Mouse (Mus musculus): ENCODE measurements around the gene Tfap4. TPM values are rescaled to one million over a fixed set of nuclear protein-coding genes. Genes with fewer than 3 reads are reported as not detected.

Tfap4 gene
- polyA plus RNA-seq, 1 experiment: 19.0 TPM

- H3K4me3 ChIP-seq (ENCODE audit: insufficient read depth, poor library complexity, severe bottlenecking): no peak overlapping the region
- no peaks in the 10 kb centered on the region for H3K27me3 ChIP-seq (ENCODE audit: control insufficient read depth, insufficient read depth, insufficient read length)
- TF ChIP-seq FOSL1 (IDR thresholded peaks at IDR 0.05; ENCODE audit: insufficient read depth, low read length, poor library complexity, severe bottlenecking) (no peak), MAX (IDR thresholded peaks at IDR 0.05) (peak; percentile 16)
- peaks cover 52% of the 10 kb centered on the region for H3K36me3 ChIP-seq (ENCODE audit: control insufficient read depth, insufficient read depth)
- H3K79me3 ChIP-seq (ENCODE audit: low read depth): peaks cover 46% of the 10 kb centered on the region
- H3ac ChIP-seq (ENCODE audit: control insufficient read depth, insufficient read length, low read depth): peak overlapping the region; percentile 45
- peaks cover 67% of the 10 kb centered on the region for H3K79me2 ChIP-seq (ENCODE audit: control insufficient read depth, insufficient read depth)
These were observed 6.7 kb downstream of the Tfap4 start for GRCm38 (mm10) chr16:4552829-4553550.

- no peak for TF ChIP-seq MYOD1 (IDR thresholded peaks at IDR 0.05; ENCODE audit: control insufficient read depth, insufficient read length, low read depth)
- no peak for TF ChIP-seq MYOG (IDR thresholded peaks at IDR 0.05; ENCODE audit: control insufficient read depth, extremely low read depth, insufficient read length)
- no peak for TF ChIP-seq FOSL1 (IDR thresholded peaks at IDR 0.05; ENCODE audit: insufficient read depth, low read length, poor library complexity, severe bottlenecking)
- TF ChIP-seq USF1 (IDR thresholded peaks at IDR 0.05; ENCODE audit: low read depth): no peak
- no peak for TF ChIP-seq CTCF (IDR thresholded peaks at IDR 0.05; ENCODE audit: control insufficient read depth, insufficient read depth, insufficient read length)
- TF ChIP-seq MAX (IDR thresholded peaks at IDR 0.05): no peak
- TF ChIP-seq CEBPB (IDR thresholded peaks at IDR 0.05; ENCODE audit: low read depth): no peak
- H3K27me3 ChIP-seq (ENCODE audit: control insufficient read depth, insufficient read depth, insufficient read length): no peaks in the 10 kb centered on the region
- H3ac ChIP-seq (ENCODE audit: control insufficient read depth, insufficient read length, low read depth): no peak overlapping the region
- no peak overlapping the region for H3K4me3 ChIP-seq (ENCODE audit: insufficient read depth, poor library complexity, severe bottlenecking)
- H3K36me3 ChIP-seq (ENCODE audit: control insufficient read depth, insufficient read depth): peaks cover 53% of the 10 kb centered on the region
- peaks cover 38% of the 10 kb centered on the region for H3K79me3 ChIP-seq (ENCODE audit: low read depth)
- peaks cover 56% of the 10 kb centered on the region for H3K79me2 ChIP-seq (ENCODE audit: control insufficient read depth, insufficient read depth)
These were observed 7.8 kb downstream of the Tfap4 start for GRCm38 (mm10) chr16:4551885-4552284.

- H3K36me3 ChIP-seq (ENCODE audit: control insufficient read depth, insufficient read depth): peaks cover 57% of the 10 kb centered on the region
- peaks cover 30% of the 10 kb centered on the region for H3K79me3 ChIP-seq (ENCODE audit: low read depth)
- no peak overlapping the region for H3ac ChIP-seq (ENCODE audit: control insufficient read depth, insufficient read length, low read depth)
- H3K79me2 ChIP-seq (ENCODE audit: control insufficient read depth, insufficient read depth): peaks cover 48% of the 10 kb centered on the region
- TF ChIP-seq FOSL1 (IDR thresholded peaks at IDR 0.05; ENCODE audit: insufficient read depth, low read length, poor library complexity, severe bottlenecking) (no peak), MYOD1 (IDR thresholded peaks at IDR 0.05; ENCODE audit: control insufficient read depth, insufficient read length, low read depth) (peak; percentile 57), CTCF (IDR thresholded peaks at IDR 0.05; ENCODE audit: control insufficient read depth, insufficient read depth, insufficient read length) (peak; percentile 90)
- H3K4me3 ChIP-seq (ENCODE audit: insufficient read depth, poor library complexity, severe bottlenecking): no peak overlapping the region
- H3K27me3 ChIP-seq (ENCODE audit: control insufficient read depth, insufficient read depth, insufficient read length): no peaks in the 10 kb centered on the region
These were observed 8.6 kb downstream of the Tfap4 start for GRCm38 (mm10) chr16:4551056-4551455.

GRCm38 (mm10) chr16:4548953-4549688, 10.5 kb downstream of the Tfap4 start:
- H3K79me2 ChIP-seq (ENCODE audit: control insufficient read depth, insufficient read depth): peaks cover 29% of the 10 kb centered on the region
- TF ChIP-seq MYOG (IDR thresholded peaks at IDR 0.05; ENCODE audit: control insufficient read depth, extremely low read depth, insufficient read length): no peak
- no peak for TF ChIP-seq FOSL1 (IDR thresholded peaks at IDR 0.05; ENCODE audit: insufficient read depth, low read length, poor library complexity, severe bottlenecking)
- no peak for TF ChIP-seq MAX (IDR thresholded peaks at IDR 0.05)
- no peak for TF ChIP-seq MYOD1 (IDR thresholded peaks at IDR 0.05; ENCODE audit: control insufficient read depth, insufficient read length, low read depth)
- no peak for TF ChIP-seq CEBPB (IDR thresholded peaks at IDR 0.05; ENCODE audit: low read depth)
- no peak for TF ChIP-seq USF1 (IDR thresholded peaks at IDR 0.05; ENCODE audit: low read depth)
- TF ChIP-seq CTCF (IDR thresholded peaks at IDR 0.05; ENCODE audit: control insufficient read depth, insufficient read depth, insufficient read length): no peak
- H3K79me3 ChIP-seq (ENCODE audit: low read depth): peaks cover 13% of the 10 kb centered on the region
- H3K27me3 ChIP-seq (ENCODE audit: control insufficient read depth, insufficient read depth, insufficient read length): no peaks in the 10 kb centered on the region
- H3K36me3 ChIP-seq (ENCODE audit: control insufficient read depth, insufficient read depth): peaks cover 59% of the 10 kb centered on the region
- no peak overlapping the region for H3ac ChIP-seq (ENCODE audit: control insufficient read depth, insufficient read length, low read depth)
- H3K4me3 ChIP-seq (ENCODE audit: insufficient read depth, poor library complexity, severe bottlenecking): no peak overlapping the region

GRCm38 (mm10) chr16:4547611-4548010, 12.0 kb downstream of the Tfap4 start:
- peaks cover 59% of the 10 kb centered on the region for H3K36me3 ChIP-seq (ENCODE audit: control insufficient read depth, insufficient read depth)

More at GRCm38 (mm10) chr16:4547611-4548010, 12.0 kb downstream of the Tfap4 start:
- TF ChIP-seq MYOD1 (IDR thresholded peaks at IDR 0.05; ENCODE audit: control insufficient read depth, insufficient read length, low read depth) (no peak), FOSL1 (IDR thresholded peaks at IDR 0.05; ENCODE audit: insufficient read depth, low read length, poor library complexity, severe bottlenecking) (no peak), MYOG (IDR thresholded peaks at IDR 0.05; ENCODE audit: control insufficient read depth, extremely low read depth, insufficient read length) (no peak), USF1 (IDR thresholded peaks at IDR 0.05; ENCODE audit: low read depth) (no peak), MAX (IDR thresholded peaks at IDR 0.05) (no peak), CTCF (IDR thresholded peaks at IDR 0.05; ENCODE audit: control insufficient read depth, insufficient read depth, insufficient read length) (no peak), CEBPB (IDR thresholded peaks at IDR 0.05; ENCODE audit: low read depth) (no peak)
- Histone ChIP-seq H3ac (ENCODE audit: control insufficient read depth, insufficient read length, low read depth) (no peak overlapping the region), H3K79me2 (ENCODE audit: control insufficient read depth, insufficient read depth) (peaks cover 15% of the 10 kb centered on the region), H3K4me3 (ENCODE audit: insufficient read depth, poor library complexity, severe bottlenecking) (no peak overlapping the region), H3K79me3 (ENCODE audit: low read depth) (peaks cover 4% of the 10 kb centered on the region), H3K27me3 (ENCODE audit: control insufficient read depth, insufficient read depth, insufficient read length) (no peaks in the 10 kb centered on the region)

All from C2C12 (cell line).